Mouse (Mus musculus) testis, postnatal 10 days (tissue): ENCODE measurements around the gene Ppp2r5e.

ENCODE experiments used
- DNase-seq: peaks from one replicate; pipeline ENCODE4 v3.0.0; 2021; ENCODE audit warnings: low spot score

Gene Ppp2r5e

GRCm38 (mm10) chr12:75577255-75577654, 18.8 kb downstream of the Ppp2r5e start:
- DNase-seq: no peak

- DNase-seq: peak; percentile 69
Measured at GRCm38 (mm10) chr12:75572271-75572670, 23.8 kb downstream of the Ppp2r5e start.

GRCm38 (mm10) chr12:75570138-75570537, 25.9 kb downstream of the Ppp2r5e start:
- no peak for DNase-seq

- no peak for DNase-seq
Measured at GRCm38 (mm10) chr12:75567745-75568144, 28.3 kb downstream of the Ppp2r5e start.

- DNase-seq: no peak
Measured at GRCm38 (mm10) chr12:75565756-75566155, 30.3 kb downstream of the Ppp2r5e start.

- DNase-seq: no peak
Measured at GRCm38 (mm10) chr12:75564498-75564897, 31.5 kb downstream of the Ppp2r5e start.

GRCm38 (mm10) chr12:75562996-75563618, 32.9 kb downstream of the Ppp2r5e start:
- no peak for DNase-seq

GRCm38 (mm10) chr12:75560681-75561387, 35.2 kb downstream of the Ppp2r5e start:
- DNase-seq: no peak

- DNase-seq: no peak
Measured at GRCm38 (mm10) chr12:75559196-75559595, 36.8 kb downstream of the Ppp2r5e start.

- DNase-seq: no peak
Measured at GRCm38 (mm10) chr12:75557813-75558212, 38.2 kb downstream of the Ppp2r5e start.

GRCm38 (mm10) chr12:75555032-75555431, 41.0 kb downstream of the Ppp2r5e start:
- DNase-seq: no peak

- no peak for DNase-seq
Measured at GRCm38 (mm10) chr12:75552296-75552695, 43.7 kb downstream of the Ppp2r5e start.

- DNase-seq: no peak
Measured at GRCm38 (mm10) chr12:75551671-75552070, 44.4 kb downstream of the Ppp2r5e start.

- no peak for DNase-seq
Measured at GRCm38 (mm10) chr12:75548999-75549398, 47.0 kb downstream of the Ppp2r5e start.

GRCm38 (mm10) chr12:75547174-75547573, 48.9 kb downstream of the Ppp2r5e start:
- no peak for DNase-seq

- DNase-seq: no peak
Measured at GRCm38 (mm10) chr12:75546241-75546640, 49.8 kb downstream of the Ppp2r5e start.

GRCm38 (mm10) chr12:75545431-75545925, 50.6 kb downstream of the Ppp2r5e start:
- DNase-seq: no peak

- DNase-seq: no peak
Measured at GRCm38 (mm10) chr12:75544666-75545065, 51.4 kb downstream of the Ppp2r5e start.

GRCm38 (mm10) chr12:75544259-75544658, 51.8 kb downstream of the Ppp2r5e start:
- no peak for DNase-seq

GRCm38 (mm10) chr12:75543346-75543745, 52.7 kb downstream of the Ppp2r5e start:
- no peak for DNase-seq

- no peak for DNase-seq
Measured at GRCm38 (mm10) chr12:75540621-75541171, 55.3 kb downstream of the Ppp2r5e start.

- no peak for DNase-seq
Measured at GRCm38 (mm10) chr12:75539228-75539627, 56.8 kb downstream of the Ppp2r5e start.
